Mouse (Mus musculus) monocyte, adult 2 months (primary cell): Measurements from ENCODE around the gene Slc24a3.

Source experiments
- DNase-seq, 2 experiments: peaks; one replicate each; pipeline ENCODE4 v3.0.0; 2022; ENCODE audit warnings: low spot score in 2 of 2, low read depth in 1 of 2

The Slc24a3 gene

DNA sequence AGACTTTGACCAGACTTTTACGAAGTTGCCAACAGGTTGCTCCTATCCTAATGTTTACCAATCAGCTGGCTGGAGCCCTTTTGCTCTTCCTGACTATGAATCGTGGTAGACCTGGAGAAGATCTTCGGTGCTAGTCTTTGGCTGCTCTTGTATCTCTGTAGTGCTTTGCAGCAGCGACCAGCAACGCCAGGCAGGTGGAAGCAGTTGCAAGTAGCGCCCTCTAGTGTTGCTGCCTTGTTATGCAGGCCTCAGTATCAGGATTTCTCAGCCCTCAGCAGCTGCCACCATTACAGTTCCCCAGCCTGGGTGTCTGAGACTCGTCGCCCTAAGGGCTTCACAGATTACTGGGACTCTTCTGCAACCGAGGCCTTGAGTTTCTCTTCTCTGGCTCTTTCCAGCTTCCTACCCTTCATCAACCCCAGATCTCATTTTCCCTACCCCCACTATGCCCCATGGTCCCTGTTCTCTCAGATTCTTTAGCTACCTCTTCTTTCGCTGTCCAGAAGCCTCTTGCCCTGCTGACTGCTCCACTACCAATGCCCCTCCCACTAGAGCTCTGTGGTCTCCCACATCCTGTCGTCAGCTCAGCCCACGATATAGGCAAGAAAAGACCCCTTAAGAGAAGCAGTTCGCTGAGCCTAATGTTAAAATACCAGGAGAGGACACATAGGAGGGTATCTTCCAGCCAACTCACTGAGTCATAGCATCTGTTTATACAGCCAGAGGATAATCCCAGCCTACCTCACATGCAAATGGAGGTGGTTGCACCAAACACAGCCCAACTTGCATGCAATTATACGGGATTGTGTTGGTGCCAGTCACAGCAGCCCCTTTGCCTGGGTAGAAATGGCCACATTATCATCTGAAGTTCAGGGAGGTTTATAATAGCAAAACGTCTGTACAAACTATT lies 443.5 kb downstream of the Slc24a3 start:
- peak in 1 of 2 experiments; percentile 3 for DNase-seq

DNA sequence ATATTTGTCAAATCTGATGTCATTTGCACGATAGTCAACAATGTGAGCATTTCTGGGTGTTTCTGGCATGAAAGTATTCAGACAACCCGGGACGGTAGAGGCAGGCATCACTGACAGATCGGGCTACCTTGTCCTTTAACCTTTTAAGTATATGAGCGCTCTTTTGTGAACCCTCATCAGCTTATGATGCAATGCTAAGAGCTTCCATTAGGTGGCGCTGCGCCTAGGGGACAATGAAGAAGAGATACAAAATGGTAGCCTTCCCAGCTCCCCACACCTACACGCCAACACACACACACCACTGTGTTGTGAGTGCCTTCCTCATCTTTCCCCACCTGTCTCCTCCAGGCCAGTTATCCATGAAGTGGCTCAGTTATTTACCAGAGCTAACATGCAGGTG lies 445.4 kb downstream of the Slc24a3 start:
- no peak for DNase-seq

DNA sequence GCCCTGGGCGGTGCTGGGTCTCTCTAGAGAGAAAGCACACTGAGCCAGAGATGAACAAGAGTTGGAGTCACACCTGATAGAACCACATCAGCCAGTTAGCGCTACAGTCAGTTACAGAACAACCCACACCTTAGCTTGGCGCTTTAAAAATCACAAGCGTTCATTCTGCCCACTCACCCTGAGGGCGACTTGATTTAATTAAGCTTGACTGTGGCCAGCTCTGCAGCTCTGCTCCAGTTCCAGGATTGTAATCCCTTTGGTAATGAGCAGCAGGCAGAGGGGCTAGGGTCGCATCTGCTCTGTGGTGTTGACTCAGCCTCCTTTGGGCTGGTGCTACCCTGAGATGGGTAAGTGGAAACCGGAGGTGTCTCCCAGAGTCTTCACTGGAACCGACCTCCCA lies 446.2 kb downstream of the Slc24a3 start:
- DNase-seq = no peak

DNA sequence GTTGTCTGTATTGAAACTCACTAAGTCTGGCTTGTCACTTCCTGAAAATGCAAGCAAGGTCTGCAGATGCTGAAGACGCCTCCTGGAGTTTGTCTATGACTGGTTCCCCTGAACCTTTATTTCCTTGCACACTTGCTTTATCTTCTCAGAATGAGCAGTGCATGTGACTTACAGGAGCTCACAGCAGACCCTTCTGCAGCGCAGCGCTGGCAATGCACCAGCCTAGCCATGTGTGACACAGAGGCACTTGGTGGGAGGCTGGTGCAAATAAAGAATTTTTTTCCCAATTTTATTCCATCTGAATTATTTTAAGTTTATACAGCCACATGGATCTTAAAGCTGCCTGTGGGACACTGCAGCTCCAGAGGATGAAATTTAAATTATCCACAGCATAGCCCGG lies 452.1 kb downstream of the Slc24a3 start:
- DNase-seq = no peak

DNA sequence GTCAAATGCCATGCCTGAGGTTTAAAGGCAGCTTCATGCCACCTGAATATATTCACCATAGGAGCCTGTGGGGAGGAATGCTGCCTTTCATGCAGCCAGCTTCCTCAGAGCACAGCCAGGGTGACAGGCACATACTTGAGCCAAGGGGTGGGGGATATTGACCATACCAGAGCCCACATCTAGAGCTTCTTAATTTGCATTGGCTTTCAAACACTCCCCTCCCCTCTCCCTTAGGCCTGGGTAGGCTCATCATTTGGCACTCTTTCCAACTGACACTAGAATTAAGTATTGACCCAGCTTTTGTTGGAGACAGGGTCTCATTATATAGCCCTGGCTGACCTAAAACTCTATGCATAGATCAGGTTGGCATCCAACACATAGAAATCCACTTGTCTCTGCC lies 453.2 kb downstream of the Slc24a3 start:
- no peak for DNase-seq

DNA sequence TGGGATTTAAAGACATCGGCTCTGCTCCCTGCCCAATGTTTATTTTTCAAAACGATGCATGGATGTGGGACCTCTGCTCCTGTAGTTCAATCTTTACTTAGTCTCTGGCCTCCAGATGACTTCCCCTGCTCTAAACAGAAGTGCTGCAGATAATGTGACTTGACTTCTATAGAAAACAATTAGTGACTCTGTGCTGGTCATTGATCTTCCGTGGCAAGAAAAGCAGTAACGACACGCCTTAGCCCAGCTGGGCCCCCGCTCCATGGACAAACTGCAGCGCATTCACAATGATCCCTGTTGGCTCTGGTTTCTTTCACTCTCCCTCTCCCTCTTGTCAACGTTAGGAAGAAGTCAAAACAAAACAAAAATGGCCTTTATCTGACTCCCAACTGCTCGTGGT lies 453.6 kb downstream of the Slc24a3 start:
- no peak for DNase-seq

DNA sequence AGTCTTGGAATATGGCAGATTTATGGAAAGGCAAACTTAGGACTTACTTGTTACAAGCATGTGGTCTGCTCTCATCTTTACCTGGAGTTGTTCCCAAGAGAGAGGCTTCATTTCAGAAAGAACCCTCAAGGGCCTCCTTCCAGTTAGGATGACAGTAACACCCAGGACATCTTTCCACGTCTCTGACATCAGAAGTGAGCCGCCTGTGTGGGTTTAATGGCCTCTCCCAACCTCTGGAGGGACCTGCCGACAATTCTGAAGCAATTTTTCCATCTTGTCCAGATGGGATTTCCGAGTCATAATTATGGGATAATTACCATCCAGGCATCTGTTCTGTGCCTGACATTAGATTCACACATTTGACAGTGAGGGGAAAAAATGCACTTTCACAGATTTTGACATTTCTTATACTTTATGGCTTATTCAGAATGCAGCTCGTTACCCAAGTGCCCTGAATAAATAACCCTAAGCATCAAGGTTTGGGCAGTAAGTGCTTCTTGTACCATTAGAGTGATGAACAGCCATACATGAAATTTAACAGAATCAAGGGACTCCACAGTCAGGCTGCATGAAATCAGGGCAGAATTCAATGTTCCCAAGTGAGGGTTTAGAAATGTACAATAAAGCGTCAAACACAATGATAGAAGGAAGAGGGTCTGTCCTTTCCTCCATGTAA lies 463.7 kb downstream of the Slc24a3 start:
- DNase-seq = no peak

DNA sequence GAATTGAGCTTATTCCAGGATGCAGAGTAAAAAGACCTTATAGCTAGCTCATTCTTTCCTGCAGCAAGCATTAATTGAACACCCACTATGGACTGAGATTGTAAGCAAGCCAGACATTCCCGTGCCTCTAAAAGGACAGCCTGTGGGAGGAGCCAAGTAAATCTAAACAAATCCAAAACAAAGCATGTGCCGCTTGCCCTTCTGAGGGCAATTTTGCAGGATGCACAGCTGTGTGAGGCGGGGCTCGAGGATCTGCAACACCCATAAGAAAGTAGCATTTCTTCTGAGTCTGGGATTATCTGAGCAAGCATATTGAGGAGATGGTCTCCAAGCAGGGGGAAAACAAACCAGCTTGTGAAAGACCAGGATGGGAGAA lies 464.2 kb downstream of the Slc24a3 start:
- no peak for DNase-seq

DNA sequence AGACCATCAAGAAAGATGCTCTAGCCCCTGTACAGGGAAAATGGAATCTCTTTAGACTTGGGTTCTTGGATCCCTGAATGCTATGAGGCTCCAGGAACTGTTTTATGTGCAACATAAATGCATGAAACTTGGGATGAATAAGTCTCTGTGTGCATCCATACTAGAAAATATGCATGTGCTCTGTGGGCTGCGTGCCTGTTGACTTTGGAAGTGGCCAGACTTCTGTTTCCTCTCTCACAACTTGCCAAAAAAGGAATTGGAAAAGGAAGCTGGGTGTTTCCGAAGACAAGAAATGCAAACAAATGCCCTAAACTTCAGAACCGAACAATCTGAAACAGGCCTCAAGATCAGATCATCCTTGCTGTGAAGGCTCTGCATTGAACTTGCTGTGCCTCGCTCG lies 466.3 kb downstream of the Slc24a3 start:
- DNase-seq = no peak

DNA sequence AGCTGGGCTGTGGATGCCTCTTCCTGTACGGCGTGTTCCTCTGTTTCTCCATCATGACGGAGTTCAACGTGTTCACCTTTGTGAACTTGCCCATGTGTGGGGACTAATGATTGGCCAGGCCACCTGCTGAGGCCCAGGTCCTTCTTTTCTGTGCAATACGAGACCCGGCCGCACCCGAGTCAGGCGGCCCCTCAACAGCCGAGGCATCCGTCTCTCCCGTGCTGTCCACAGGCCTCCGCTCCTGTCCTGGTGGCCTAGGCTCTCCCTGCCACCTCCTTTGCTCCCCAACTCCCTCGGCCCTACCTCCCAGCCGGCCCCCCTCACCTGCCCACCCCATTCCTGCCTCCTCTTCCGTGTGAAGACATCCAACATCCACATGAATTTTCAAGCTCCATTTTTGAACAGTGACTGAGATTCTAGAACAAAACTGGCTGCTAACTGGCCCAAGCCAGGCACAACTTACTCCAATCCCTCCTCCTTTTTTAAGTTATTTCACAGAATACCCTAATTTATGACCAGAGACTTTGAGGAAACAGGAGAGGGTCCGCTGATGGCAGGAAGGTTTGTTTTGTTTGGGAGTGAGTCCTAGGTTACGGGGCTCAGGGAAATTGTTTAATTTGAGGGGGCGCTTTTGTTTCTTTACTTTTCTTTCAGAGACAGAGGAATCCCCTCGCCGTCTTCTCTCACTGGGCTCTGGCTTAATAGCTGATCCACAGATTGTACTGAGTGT lies 472.9 kb downstream of the Slc24a3 start:
- no peak for DNase-seq

DNA sequence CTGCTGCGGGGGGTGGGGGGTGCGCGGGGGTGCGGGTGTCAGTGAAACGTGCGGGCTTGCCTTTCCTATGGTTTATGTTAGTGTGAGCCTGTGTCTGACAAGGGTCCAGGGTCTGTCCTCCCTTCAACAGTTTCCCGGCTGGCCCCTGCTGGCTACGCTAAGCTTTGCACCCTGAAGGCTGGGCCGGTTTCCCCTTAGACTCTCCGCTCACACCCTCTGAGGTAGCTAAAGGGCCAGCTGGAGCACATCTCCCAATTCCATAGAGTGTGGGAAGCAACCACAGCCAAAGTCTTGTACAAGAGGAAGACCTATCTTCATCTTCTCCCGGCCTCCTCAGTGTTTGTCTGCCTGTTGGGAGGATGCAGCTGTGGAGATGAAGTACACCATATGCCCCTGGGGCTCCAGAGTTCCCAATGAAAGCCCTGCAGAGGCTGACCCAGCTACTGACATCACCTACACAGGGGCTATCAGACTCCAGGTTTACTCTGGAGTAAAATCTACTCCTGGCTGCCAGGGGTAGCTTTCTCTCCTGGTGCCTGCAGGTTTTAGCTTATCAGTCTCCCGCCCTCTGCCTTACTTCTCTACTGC lies 487.9 kb downstream of the Slc24a3 start:
- no peak for DNase-seq

DNA sequence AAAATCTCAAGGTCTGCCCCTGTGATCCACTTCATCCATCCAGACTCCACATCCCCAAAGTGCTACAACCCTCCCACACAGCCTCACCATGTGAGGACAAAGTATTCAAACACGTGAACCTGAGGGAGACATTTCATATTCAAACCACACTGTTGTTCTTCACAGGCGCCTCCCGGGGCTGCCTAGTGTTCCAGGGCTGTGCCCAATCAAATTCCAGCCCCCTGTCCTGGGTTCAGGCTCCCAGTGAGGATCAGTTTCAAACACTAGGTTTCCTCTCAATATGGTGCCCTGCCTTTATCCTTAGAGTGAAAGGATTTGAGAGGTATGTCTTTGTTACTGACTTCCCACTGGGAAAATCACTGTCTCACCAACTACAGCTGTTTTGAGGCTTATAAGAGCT lies 488.6 kb downstream of the Slc24a3 start:
- DNase-seq = no peak

DNA sequence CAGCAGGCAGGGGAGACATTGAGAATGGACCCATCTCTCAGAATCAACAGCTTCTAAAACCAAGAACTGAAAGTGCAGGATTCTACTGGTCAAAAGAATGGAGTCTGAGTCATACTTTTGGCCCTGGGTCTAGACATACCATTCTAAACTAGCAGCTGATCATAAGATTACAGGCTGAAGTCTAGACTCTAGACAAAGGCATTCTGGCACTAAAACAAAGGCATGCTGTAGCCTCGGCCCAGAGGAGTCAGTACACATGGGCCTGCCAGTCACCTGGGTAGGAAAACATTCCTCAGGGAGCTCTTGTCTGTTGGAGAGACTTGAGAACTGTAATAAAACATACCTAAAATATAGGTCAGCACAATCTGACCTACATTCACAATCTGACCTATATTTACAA lies 489.2 kb downstream of the Slc24a3 start:
- no peak for DNase-seq

DNA sequence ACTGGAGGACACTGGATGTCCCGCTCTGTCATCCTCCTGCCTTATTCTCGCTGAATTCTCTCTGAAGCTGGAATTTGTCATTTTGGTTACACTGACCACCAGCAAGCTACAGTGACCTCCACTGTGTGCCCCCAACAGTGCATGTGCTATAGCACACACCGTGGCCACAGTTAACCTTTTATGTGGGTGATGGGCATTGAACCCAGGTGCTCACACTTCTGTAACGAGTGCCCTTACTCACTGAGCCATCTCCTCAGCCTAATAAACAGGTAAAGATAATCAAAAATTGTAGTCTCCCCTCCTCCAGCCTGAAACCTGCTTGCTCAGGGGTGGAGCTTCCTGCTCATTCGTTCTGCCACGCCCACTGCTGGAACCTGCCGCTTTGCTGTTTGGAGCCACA lies 493.7 kb downstream of the Slc24a3 start:
- no peak for DNase-seq

DNA sequence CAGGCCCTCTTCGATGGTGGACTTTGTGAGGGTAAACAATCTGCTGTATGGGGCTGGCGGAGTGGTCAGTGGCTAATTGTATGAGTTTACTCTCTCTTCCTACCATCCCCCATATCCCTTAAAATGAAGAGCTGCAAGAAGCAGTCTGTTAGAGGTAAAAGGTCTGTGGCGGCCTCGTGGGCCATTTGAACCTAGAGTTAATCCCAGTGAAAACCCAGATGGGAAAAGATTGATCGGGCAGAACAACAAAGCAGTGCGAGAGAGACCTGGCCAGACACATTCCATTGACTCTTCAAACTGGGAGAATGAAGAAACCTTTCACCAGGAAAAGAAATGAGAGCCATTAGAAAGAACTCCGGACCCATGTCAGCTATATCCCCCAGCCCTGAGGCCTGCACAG lies 496.3 kb downstream of the Slc24a3 start:
- no peak for DNase-seq

DNA sequence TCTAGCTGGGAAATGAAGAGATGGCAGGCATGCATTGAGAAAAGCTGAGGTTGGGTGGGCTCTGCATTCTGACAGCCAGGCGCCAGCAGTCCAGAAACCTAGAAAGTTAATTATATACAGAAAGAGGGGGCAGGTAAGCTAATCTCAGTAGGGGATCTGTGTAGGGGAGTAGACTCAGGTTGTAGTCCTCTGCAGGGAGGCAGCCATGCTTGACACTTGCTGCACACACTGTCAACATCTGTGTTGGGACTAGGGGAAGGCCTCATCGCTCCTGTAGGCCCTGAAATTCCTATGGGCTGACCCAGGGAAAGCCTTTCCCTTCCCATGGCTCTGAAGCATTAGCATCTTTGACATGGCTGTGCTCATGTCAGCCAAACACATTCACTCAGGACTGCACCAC lies 496.8 kb downstream of the Slc24a3 start:
- DNase-seq = no peak

DNA sequence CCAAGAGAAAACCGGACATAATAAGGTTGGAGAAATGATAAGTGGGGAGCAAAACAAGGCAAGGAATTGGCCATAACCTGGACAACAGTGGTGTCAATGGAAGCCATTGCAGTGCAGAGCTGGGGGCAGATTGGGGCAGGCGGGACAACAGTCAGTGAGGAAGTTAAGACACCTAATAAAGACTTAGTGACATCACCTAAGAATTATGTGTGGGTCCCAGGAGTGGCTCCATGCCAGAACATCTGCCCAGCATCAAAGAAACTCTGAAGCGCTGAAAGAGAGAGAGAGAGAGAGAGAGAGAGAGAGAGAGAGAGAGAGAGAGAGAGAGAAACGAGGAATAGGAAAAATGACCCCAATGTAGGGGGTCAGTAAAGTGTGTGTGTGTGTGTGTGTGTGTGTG lies 500.6 kb downstream of the Slc24a3 start:
- DNase-seq = no peak

DNA sequence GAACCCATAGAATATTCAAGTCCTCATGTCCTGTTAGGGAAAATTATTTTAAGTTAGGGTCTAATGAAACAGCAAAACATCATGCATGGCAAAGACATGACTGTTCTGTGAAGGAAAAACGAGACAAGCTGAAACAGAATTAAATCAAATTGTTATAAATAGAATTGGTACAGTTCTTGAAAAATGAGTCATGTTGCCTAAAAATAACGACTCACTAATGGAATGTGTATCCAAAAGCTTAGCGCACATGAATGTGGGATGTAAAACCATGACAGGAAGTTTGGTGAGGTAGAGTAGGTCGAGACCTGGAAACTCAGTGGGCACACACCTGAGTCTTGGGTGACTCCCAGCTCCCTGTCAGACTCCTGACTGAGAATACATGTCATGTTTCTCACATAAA lies 502.6 kb downstream of the Slc24a3 start:
- DNase-seq = no peak

DNA sequence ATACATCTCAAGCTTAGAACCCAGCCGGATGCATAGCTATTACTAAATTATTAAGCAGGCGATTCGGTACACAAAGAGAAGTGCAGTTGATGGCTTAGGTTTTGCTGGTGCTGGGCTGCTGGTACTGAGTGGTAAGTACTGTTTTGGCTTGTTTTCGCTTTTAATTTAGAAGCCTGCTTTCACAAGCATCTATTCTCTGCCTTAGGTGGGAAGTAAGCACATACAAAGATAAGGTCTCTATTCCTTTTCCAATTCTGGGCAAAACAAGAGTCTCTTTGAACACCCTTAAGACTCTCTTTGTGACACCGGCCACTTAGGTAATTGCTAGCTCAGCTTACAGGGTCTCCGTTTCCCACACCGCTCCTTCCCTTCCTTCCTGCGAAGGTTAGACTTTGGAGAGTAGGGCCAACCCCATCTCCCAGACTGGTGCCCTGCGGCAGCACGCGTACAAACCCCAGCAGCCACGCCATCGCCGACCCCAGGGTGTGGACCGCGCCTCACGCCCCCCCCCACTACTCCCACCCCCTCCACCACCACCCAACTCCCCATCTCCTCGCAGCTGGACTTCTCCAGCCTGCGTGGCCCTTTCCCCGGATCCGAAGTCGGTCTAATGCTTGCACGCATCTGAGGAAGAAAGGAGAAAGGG lies 507.1 kb downstream of the Slc24a3 start:
- DNase-seq = no peak

DNA sequence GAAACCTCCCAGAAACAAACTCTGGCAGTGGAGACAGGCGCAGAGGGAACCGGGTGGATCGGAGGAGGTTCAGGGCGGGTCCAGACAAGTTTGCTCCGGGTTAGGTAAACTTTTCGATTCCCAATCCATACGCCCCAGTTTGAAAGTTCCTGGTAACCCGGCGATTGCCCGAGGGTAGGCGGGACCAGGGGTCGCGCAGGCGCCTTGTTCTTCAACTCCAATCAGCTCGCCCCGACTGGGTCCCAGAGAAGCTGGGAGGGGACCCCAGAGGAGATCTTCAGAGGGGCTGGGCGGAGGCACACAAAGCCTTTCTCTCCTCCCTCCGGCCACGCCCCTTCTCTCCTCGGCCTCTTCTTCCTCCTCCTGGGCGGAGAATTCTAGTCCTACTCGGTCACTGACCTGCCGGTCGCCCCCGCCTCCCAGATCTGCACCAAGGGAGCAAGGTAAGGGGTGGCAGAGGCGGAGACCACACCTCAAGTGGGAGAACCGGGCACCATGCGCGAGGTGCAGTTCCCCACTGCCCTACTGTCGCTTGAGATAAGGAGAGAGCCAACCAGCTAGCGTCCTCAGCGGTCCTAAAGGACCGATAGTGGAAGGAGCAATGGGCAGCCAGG lies 507.7 kb downstream of the Slc24a3 start, which contains the start of gene Rin2:
TSS of gene Rin2 (plus strand) at position 74 of the 614 bp plus-strand sequence.
- DNase-seq = no peak
